Mouse (Mus musculus) neutrophil, adult 83 days (primary cell): ENCODE data around the gene Uqcrc2. TPM values are rescaled to one million over a fixed set of nuclear protein-coding genes. Genes with fewer than 3 reads are reported as not detected.

Source experiments
- total RNA-seq, 2 experiments: library from RNA; stranded (reverse); gene quantifications; one replicate each; pipeline ENCODE4 v1.2.4; 2023

Gene Uqcrc2
- total RNA-seq = 10 to 100 TPM; 64.0 to 73.7 TPM

GRCm38 (mm10) chr7:120634711-120635361, at the start of gene Uqcrc2:
Gene Uqcrc2 (plus strand): TSS chr7:120635176.

GRCm38 (mm10) chr7:120670153-120670875, 35.3 kb downstream of the Uqcrc2 start, which contains the start of gene Pdzd9:
Gene Pdzd9 (minus strand): TSS chr7:120670343.

DNA sequence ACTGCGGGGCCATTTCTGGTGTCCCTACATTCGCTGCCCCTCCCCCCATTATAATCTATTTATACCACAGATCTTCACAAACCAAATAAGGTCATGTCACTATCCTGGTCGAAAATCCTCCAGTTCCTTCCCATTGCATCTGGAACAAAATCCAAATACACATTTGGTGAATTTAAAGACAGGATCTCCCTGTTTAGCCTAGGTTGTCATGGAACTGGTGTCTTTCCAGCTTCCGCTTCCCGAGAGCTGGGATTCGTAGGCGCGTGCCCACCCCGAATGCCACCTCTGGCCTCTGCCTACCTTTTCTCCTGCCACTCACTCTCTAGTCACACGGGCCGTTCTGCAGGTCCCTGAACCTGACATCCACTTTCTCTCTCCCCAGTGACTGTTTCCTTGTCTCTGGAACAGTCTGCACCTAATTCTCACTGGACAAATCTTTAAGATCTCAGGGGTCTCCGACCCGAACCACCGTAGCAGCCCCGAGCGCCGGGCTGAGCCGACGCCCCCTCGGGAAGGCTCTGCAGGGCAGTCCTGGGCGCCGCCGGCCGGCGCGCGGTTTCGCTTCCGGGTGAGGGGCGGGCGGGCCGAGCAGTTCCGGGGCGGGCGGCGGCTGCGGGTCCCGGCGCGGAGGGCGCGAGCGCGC, 42.1 kb downstream of the Uqcrc2 start, which contains the start of gene Mosmo:
Mosmo (plus strand) TSS at position 618 of the 643 bp plus-strand sequence.

Other genes with a start within 250 kb of the Uqcrc2 start
- not detected for gene Abca16, start 225.5 kb upstream of the Uqcrc2 start, total RNA-seq
- not detected for gene Pdzd9, start 35.2 kb downstream of the Uqcrc2 start, total RNA-seq
- gene Mosmo, start 42.4 kb downstream of the Uqcrc2 start, total RNA-seq = 10 to 100 TPM in 1 of 2 experiments, 1 to 10 TPM in 1; 5.9 to 10.4 TPM
- gene Vwa3a, start 104.1 kb downstream of the Uqcrc2 start, total RNA-seq = not detected
- not detected for gene Gm5737, start 177.2 kb downstream of the Uqcrc2 start, total RNA-seq
- 10 to 100 TPM; 50.7 to 53.5 TPM for gene Eef2k, start 207.7 kb downstream of the Uqcrc2 start, total RNA-seq